Mouse (Mus musculus): ENCODE data around the gene Cdc20b.

The Cdc20b gene

GRCm38 (mm10) chr13:113031351-113031750 is 3.6 kb upstream of the Cdc20b start:
- DNase-seq = no peak

GRCm38 (mm10) chr13:113031792-113032571 is 2.9 kb upstream of the Cdc20b start:
- no peak for DNase-seq

GRCm38 (mm10) chr13:113032831-113033230 is 2.1 kb upstream of the Cdc20b start:
- no peak for DNase-seq

GRCm38 (mm10) chr13:113034271-113034886 is 532 bp upstream of the Cdc20b start:
- no peak for DNase-seq

GRCm38 (mm10) chr13:113035852-113036251 is 941 bp downstream of the Cdc20b start:
- peak; percentile 83 for DNase-seq

- DNase-seq = no peak
Measured at GRCm38 (mm10) chr13:113044876-113045275, 10.0 kb downstream of the Cdc20b start.

- DNase-seq = no peak
Measured at GRCm38 (mm10) chr13:113045458-113046110, 10.7 kb downstream of the Cdc20b start.

- peak; percentile 60 for DNase-seq
Measured at GRCm38 (mm10) chr13:113046211-113046883, 11.4 kb downstream of the Cdc20b start, which contains the start of gene Gpx8. Gpx8 (minus strand) TSS chr13:113046410.

- DNase-seq = no peak
Measured at GRCm38 (mm10) chr13:113047018-113047417, 12.1 kb downstream of the Cdc20b start.

- no peak for DNase-seq
Measured at GRCm38 (mm10) chr13:113047647-113048046, 12.7 kb downstream of the Cdc20b start.

- no peak for DNase-seq
Measured at GRCm38 (mm10) chr13:113054230-113054629, 19.3 kb downstream of the Cdc20b start.

GRCm38 (mm10) chr13:113055826-113056225 is 20.9 kb downstream of the Cdc20b start:
- no peak for DNase-seq

GRCm38 (mm10) chr13:113061746-113062145 is 26.8 kb downstream of the Cdc20b start:
- DNase-seq = no peak

- no peak for DNase-seq
Measured at GRCm38 (mm10) chr13:113064542-113064941, 29.6 kb downstream of the Cdc20b start.

GRCm38 (mm10) chr13:113079021-113079420 is 44.1 kb downstream of the Cdc20b start:
- no peak for DNase-seq

- DNase-seq = no peak
Measured at GRCm38 (mm10) chr13:113082101-113082500, 47.2 kb downstream of the Cdc20b start.

- no peak for DNase-seq
Measured at GRCm38 (mm10) chr13:113084732-113085131, 49.8 kb downstream of the Cdc20b start.

- no peak for DNase-seq
Measured at GRCm38 (mm10) chr13:113087226-113088017, 52.5 kb downstream of the Cdc20b start.

GRCm38 (mm10) chr13:113090489-113090888 is 55.6 kb downstream of the Cdc20b start:
- DNase-seq = no peak

- no peak for DNase-seq
Measured at GRCm38 (mm10) chr13:113094618-113095017, 59.7 kb downstream of the Cdc20b start.

- no peak for DNase-seq
Measured at GRCm38 (mm10) chr13:113097011-113097410, 62.1 kb downstream of the Cdc20b start.

GRCm38 (mm10) chr13:113098406-113098805 is 63.5 kb downstream of the Cdc20b start:
- DNase-seq = no peak

Measured in lung, postnatal 14 days (tissue).